Mouse (Mus musculus) brain, embryonic 14.5 days (tissue): Measurements from ENCODE around the gene Rasgrp3. TPM values are rescaled to one million over a fixed set of nuclear protein-coding genes. Genes with fewer than 3 reads are reported as not detected.

Experiments used
- DNase-seq: peaks from one replicate; pipeline ENCODE4 v3.0.0-alpha.2; 2011; ENCODE audit warnings: low read depth
- CTCF ChIP-seq: fragments of 200-500 bp; IDR thresholded peaks from 2 replicates; pipeline ENCODE4 v1.5.1; 2012; ENCODE audit warnings: inconsistent platforms, mild to moderate bottlenecking, moderate library complexity, borderline replicate concordance; ENCODE audit not compliant: insufficient read depth, insufficient read length; ENCODE audit errors: extremely low read depth
- POLR2A ChIP-seq: fragments of 200-500 bp; IDR thresholded peaks from 2 replicates; pipeline ENCODE4 v1.6.1; 2012; ENCODE audit warnings: mild to moderate bottlenecking, inconsistent platforms, borderline replicate concordance; ENCODE audit not compliant: poor library complexity, insufficient read depth, insufficient read length, severe bottlenecking; ENCODE audit errors: extremely low read depth
- polyA plus RNA-seq: library from polyadenylated mRNA; depleted of rRNA; stranded (reverse); fragments of >200 nt; gene quantifications from 2 replicates; pipeline ENCODE4 v1.2.3, GENCODE M21; 2012

Rasgrp3 gene
- polyA plus RNA-seq, 1 experiment, result 6.6 TPM

DNA sequence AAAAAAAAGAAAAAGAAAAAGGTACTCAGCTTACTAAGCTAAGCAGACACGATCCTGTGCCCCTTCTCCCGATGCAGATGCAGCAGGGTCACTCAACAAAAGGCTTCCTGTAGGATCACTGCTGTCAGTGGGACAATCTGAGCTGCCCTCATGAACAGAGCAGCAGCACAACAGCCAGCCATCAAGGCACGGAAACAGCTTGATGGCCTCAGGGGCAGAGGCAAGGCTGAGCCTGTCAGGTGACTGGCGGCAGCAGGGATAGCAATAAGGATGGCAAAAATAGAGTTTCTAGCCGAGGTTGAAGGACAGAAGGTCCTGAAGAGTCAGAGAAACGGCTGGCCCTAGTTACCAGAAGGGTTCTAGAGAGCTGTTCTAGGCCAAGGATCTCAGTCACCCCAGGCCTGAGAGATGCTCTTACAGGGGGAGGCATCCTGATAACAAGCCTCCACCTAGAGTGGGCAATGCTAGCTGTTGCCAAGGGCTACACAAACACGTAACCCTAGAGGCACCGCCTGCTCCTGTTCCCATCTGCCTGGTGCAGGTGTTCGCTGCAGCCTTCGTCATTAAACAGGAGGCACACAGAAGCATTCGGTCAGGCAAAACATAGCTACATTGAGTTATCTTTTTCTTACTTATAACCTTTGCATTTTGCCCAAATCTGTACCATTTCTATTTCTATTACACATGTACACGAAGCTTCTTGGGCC, 98.8 kb downstream of the Rasgrp3 start:
- no peak for DNase-seq

DNA sequence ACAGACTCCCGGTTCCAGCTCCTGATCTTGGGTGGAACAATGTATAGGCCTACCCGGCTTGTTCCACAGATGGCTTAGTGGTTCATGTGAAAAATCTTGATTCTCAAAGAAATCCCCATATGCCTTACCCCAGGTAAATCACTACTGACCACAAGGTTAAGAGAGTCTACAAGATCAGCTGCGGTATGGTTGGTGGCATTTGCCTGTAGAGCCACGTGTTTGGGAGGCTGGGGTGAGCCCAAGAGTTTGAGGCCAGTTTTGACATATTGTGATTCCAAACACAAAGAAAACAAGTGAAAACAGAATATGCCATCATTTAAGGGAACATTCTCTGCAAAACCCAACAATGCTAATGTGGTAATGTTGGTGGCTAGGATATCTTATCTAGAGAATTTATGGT, 99.9 kb downstream of the Rasgrp3 start:
- TF ChIP-seq CTCF (no peak), POLR2A (no peak)
- DNase-seq, result no peak

More for the DNA sequence above, 98.8 kb downstream of the Rasgrp3 start:
- TF ChIP-seq CTCF, result no peak
- no peak for TF ChIP-seq POLR2A

DNA sequence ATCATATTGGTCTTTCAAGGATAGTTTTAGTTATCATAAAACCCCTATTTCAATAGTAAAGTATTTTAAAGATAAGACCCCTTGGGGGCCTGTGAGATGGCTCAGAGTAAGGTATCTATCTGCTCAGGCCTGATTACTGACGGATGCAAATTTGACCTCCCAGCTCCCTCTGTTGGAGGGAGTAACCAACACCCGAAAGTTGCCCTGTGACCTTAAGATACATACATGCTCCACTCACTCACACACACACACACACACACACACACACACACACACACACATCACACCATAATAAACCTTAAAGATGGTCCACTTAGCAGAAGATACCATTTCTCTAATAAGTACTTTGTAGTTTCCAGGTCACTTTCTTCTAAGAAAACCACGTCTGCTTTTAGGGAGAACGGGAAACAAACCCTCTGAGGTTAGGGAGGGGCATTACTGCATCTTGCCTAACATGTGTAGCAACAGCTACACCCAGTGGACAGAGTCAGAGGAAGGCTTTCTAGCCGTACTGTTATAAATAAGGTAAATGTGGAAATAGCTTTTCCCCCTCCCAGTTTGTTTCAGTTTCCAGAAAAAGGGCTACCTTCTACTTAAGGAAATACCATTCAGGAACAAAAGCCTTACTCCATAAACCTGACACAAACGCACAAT, 100.8 kb downstream of the Rasgrp3 start:
- peak; percentile 73 for DNase-seq
- peak; percentile 59; the same call in 1 of the 2 replicates for TF ChIP-seq CTCF
- TF ChIP-seq POLR2A, result no peak

DNA sequence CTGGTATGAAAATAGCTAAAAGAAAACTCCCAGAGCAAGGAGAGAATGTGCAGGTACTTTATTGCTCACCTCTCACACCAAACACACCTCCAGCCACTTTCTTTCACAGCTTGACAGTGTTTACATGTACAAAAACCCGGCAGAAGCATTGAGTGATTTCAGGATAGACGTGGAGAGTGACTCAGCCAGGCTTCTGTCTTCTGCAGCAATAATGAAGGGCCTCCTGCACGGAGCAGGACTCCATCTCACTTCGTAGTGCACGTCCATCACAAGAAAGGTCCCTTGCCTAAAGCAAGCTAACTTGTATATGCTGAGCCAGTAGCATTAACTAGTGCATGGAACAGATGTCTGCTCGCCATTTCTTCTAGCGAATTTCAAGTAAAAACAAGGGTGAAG, 101.4 kb downstream of the Rasgrp3 start:
- no peak for DNase-seq
- TF ChIP-seq CTCF, result no peak
- TF ChIP-seq POLR2A, result no peak

DNA sequence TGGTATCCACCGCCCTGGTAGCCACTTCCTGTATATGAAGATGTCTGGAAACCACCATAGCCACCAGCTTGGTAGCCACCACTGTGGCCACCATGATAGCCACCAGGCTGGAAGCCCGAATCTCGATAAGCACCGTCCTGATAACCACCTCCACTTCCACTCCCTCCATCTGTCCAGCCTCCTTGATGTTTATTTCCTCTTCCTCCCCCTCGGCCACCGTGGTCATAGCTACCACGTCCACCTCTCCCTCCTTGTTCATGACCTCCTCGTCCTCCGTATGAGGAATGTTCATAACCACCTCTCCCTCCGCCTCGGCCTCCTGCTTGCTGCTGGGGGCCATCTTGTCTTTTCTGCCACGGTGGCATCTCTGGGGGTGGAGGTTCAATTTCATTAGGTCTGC, 102.7 kb downstream of the Rasgrp3 start:
- no peak for DNase-seq
- TF ChIP-seq POLR2A, result no peak
- no peak for TF ChIP-seq CTCF

DNA sequence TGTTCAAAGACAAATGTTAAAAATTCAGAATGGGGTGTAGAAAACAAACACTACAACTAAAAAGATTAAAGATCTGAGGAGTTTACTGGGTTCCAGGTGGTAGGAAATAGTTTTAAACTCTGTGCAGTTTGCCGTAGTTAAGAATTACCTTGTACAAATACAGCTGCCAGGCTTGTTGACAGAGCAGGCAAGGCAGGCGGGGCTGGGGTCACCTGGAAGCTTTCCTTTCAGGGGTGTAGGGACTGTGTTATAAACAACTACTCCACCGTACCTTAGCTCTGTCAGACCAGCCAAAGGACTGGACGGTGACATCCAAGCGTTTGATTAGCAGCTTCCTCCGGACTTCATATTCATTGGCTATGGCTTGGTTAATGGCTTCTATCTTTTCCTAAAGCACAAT, 103.4 kb downstream of the Rasgrp3 start:
- no peak for DNase-seq
- TF ChIP-seq CTCF (no peak), POLR2A (no peak)

DNA sequence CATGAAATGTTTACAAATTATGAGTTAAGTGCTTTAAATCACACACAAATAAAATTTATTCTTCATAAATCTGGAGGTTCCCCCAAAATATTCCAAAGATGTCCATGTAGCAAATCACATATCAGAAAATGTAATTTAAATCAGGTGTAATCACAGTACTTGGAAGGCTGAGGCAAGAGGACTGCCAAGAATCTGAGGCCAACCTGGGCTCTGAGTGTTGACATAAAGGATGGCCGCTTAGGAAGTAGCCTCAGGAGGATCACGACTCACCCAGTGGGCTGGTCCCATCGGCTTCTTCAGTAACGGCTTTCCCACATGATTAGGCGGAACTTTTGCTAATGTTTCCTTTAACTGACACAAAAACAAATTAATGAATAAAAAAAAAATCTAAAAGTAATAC, 104.1 kb downstream of the Rasgrp3 start:
- TF ChIP-seq CTCF (no peak), POLR2A (no peak)
- no peak for DNase-seq

DNA sequence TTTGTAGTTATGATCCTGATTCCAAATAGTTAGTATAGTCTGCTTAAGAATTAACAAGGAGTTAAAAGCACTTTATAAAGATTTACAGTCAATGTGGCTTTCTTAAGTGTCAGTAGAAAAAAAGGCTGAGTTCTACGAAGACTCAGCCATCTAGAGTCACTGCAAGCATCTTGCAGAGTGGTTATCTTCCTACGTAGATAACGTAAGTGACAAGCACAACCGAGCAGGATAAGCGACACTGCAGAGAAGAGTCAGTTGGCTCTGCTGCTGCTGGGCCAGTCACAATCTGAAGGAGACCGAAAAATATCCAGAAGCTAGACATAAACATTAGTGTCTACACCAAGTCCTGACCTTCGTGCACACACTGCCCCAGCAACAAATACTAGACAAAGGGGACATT, 107.7 kb downstream of the Rasgrp3 start:
- DNase-seq, result no peak

DNA sequence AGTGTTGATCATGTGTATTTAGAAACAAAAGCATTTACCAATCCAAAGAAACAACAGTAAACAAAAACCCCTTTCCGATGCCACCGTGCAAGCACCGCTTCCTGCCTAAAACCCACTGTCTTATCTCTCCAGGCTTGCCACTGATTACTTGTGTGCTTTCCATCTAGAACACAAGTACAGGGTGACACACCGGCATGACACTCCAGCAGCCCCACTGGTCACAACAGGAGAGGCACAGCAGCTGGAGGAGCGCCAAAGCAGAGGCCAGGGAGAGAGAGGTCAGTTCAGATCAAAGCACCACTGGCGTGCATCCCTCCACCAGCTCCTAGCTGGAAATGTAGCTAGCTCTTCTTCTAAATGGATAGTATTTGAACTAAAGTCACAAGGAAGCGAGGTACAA, 108.6 kb downstream of the Rasgrp3 start:
- TF ChIP-seq POLR2A (no peak), CTCF (no peak)
- DNase-seq, result no peak

More for the DNA sequence above, 107.7 kb downstream of the Rasgrp3 start:
- TF ChIP-seq POLR2A, result no peak
- TF ChIP-seq CTCF, result no peak

DNA sequence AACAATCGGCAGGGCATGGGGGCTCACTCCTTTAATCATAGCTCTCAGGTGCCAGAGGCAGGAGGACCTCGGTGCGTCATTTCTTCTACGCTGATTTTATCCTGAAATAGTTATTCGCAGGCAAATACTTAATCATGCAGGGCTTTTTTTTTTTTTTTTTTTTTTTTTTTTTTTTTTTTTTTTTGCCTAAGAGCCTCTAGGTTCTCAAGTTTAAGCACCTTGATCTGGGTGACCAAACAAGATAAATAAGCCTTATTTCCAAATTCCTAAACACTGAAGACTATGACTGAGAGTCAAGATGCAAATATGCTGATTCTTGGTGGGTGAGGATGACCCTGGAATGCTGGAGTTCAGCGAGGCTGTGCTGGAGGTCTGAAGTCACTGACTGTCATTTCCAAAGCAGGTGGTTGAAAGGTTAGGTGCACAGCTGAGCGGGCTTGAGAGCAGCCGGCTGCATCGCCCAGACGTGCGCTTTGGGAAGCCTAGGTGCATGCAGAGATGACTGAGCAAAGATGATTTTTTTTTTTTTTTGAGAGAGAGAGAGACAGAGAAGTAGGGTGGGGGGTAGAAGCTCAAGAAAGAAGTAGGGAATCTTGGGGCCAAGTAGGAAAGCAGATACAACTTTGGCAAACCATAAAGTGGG, 115.2 kb downstream of the Rasgrp3 start:
- TF ChIP-seq POLR2A (no peak), CTCF (no peak)
- no peak for DNase-seq

DNA sequence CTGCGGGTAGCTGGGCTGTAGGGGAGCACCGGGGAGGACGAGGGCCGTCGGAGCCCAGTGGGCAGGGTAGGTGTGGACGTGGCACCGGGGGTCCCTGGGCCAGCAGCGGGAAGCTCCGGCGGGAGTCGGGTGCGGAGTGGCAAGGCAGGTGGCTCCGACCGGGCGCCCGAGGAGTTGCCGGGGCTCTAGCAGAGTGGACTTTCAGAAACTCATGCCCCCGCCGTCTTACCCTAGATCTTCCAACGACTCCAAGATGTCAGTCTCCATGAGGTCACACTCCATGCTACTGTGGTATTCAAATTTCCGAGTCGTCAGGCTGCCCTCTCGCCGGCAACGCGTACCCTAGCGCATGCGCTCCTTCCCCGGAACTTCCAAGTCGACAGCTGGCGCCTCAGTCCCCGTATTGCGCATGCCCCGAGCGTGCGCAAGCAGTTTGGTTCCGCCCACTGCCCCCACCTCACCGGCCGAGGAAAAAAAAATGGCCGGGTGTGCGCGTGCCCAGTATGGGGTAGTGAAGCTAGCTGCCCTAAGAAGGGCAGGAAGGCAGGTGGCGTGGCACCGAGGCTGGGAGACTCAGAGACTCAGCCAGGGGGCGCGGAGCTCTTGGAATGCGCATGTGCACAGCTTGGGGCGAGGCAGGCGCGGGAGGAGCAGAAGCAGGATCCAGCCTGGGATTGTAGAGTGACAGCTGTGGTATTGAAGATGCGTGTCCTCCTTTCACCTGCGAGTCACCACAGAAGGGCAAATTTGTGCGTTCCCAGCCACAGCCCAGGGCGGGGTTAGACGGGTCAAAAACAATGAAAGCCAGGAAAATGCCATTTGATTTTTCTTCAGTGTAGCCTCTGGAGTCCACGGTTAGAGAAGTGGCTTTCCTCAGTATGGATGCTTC, 116.1 kb downstream of the Rasgrp3 start, which contains the start of gene Fam98a:
Fam98a (minus strand) TSS at position 435 of the 889 bp plus-strand sequence.
- TF ChIP-seq POLR2A, result peak; percentile 68; the same call in 1 of the 2 replicates
- peak; percentile 64; the same call in 1 of the 2 replicates for TF ChIP-seq CTCF

DNA sequence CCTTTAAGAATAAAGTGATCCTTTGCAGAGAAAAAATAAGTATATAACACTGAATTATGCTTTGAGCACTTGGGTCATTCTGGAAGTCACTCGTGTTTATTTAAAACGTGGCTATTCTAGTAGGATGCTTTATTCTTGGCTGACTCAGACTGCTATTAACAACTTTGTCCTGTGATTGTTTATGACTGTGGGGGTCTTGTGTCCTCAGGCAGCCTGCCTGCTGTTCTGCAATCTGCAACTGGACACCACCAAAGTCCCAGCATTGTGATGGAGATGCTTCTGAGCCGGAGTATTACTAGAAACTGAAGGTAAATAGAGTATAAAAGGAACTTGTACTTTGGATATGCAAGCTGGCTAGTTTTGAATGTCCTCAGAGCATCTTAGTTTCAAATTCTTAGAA, 121.3 kb downstream of the Rasgrp3 start:
- no peak for TF ChIP-seq POLR2A
- TF ChIP-seq CTCF, result no peak
- no peak for DNase-seq

More for the DNA sequence above, 116.1 kb downstream of the Rasgrp3 start, which contains the start of gene Fam98a:
- peak; percentile 100 for DNase-seq
